Mouse (Mus musculus): ENCODE measurements around the gene Saxo1.

DNA sequence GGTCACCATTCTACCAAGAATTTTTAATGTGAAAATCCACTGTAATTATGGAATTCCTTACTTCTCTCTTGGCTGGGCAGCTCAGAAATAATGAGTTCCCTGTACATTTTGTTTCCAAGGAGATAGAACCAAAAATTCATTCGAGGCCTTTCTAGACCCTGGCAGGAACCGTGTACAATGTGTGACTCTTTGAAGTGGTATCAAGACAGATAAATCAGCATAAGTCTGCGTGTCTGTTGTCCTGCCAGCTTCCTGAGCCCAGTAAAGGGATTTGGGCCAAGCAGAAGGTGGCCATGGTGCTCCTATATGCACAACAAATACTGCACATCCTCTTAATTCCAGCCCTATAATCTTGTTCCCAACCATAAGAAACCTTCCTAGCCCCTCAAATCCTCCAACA, 157.0 kb downstream of the Saxo1 start:
- no peak for TF ChIP-seq CTCF (IDR thresholded peaks at IDR 0.05; ENCODE audit: control insufficient read depth, insufficient read depth, insufficient replicate concordance, low read depth, low read length)
- TF ChIP-seq POLR2A (IDR thresholded peaks at IDR 0.05; ENCODE audit: control insufficient read depth, low read depth, low read length): no peak
